Mouse (Mus musculus) layer of hippocampus, postnatal 14 days (tissue): ENCODE measurements at regions not wholly inside any gene's neighbourhood (a gene's known extent, or its start where the extent isn't known, plus 50 kb on each side); places are given as distances from the start of the nearest gene placed in this dataset.
"Not testable (repeated sequence)": the region's sequence is repeated elsewhere in the genome, so short reads cannot be mapped to it uniquely, and the experiment has no call there.

Experiments
- DNase-seq, 2 experiments: peaks; one replicate each; pipeline ENCODE4 v3.0.0; 2021 to 2022; ENCODE audit warnings: low spot score in 2 of 2, mixed read lengths in 1 of 2

GRCm38 (mm10) chr3:117265790-117266189 is 94.9 kb downstream of the Plppr4 start:
- no peak for DNase-seq

GRCm38 (mm10) chr3:117247833-117248232 is 112.8 kb downstream of the Plppr4 start:
- DNase-seq = no peak

- DNase-seq = peak in 1 of 2 experiments; percentile 21
These were observed 118.9 kb downstream of the Plppr4 start for GRCm38 (mm10) chr3:117241810-117242209.

- DNase-seq = no peak
These were observed 134.1 kb downstream of the Plppr4 start for GRCm38 (mm10) chr3:117226616-117227015.

DNA sequence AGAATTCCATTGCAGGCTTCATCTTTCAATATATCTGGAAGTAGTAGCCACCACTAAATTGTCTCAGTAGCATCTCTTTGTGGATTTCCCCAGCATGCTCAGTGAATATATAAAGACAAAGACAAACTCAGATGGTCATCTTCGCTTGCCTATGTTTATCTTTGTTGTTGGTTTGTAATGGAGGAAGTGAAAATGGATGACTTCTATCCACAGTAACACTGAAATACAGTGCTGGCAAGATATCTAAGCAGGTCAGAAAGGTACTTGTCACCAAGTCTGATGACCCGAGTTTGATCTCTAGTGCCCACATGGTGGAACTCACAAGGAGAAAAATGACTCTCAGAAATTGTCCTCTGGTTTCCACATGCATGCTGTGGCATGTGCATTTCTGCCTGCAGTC is 135.6 kb downstream of the Plppr4 start:
- no peak for DNase-seq

DNA sequence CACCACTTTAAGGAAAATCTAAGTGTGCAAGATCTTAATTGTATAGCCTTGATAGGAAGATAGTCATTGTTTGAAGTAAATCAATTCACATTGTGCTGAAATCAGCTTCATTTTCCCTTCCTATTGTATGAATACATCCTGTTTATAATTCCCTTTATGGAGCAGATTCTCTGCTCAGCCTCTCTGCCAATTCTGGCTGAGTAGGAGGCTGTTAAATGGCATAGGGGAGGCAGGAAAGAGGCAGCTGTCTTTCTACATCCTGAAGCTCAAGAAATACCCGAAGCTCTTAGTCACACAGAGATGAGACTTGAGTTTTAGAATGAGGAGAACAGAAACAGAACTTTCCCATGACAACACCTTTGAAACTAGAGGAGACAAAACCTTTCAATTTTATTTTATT is 142.7 kb downstream of the Plppr4 start:
- peak in 1 of 2 experiments; percentile 62 for DNase-seq

DNA sequence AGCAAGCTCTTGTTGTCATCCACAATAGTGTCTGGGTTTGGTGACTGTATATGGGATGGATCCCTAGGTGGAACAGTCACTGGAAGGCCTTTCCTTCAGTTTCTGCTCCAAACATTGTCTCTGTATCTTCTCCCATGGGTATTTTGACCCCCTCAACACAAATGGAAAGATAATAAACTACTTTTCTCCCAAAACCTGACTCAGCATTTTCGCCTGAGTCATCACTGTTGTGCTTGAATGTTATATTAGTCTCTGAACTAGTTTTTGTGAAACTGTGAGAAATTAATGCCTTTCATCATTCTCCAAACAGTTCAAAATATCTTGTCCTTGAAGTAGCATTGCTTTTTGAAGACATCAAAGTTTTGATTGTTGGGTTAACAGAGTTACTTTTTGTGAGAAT is 168.8 kb downstream of the Plppr4 start:
- no peak for DNase-seq

DNA sequence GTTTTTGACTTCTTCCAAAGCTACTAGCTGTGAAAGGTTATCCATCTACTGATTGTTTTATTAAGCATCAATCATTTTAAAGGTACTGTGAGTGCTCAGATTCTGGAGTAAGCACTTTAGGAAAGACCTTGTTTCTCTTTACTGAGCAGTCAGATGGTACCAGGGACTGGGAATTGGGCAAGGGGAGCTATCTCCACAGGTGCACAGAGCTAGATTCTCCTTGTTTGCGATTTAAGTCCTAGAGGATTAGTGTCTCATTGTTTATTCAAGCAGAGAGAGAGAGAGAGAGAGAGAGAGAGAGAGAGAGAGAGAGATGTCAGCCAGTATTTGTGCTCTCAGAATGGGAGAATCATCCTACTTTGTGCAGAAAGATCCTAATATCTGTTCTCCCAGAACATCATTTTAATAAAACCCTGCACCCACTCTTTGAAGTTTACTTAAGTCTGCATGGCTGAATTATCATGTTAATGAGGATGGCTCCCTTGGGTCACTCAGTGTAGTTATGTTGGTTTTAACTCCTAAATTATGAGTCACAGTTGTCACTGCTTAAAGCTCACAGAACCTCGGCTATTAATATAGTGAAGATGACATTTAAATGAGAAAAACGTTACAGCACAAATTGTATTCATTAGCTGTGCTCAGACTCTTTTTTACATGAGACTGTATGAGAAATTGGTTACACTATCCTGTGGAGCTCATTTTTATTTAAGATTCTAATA is 171.7 kb downstream of the Plppr4 start:
- no peak for DNase-seq

GRCm38 (mm10) chr3:117183654-117184184 is 177.0 kb downstream of the Plppr4 start:
- peak in 1 of 2 experiments; percentile 54 for DNase-seq

DNA sequence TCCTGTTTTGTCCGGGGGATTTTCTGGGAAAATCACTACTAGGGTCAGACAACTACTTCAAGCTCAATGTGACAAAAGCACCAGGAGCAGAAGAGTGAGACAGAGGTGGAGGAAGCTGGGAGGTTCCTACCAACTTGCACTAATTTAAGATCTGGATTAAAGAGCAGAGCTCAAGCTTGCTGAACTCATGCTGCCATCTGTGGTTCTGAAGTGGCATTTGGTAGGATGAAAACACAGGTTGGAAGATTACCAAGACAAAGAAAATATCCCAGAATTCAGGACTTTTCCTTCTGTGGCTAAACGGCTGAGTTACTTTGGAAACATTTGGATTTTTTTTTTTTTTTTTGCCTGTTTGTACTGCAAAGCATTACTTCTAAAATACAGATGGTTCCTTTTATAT is 190.9 kb downstream of the Plppr4 start:
- peak in 1 of 2 experiments; percentile 72 for DNase-seq

GRCm38 (mm10) chr3:117163046-117163445 is 194.3 kb upstream of the Palmd start:
- no peak for DNase-seq

- DNase-seq = not testable (repeated sequence)
These were observed 191.9 kb upstream of the Palmd start for GRCm38 (mm10) chr3:117160689-117161088.

DNA sequence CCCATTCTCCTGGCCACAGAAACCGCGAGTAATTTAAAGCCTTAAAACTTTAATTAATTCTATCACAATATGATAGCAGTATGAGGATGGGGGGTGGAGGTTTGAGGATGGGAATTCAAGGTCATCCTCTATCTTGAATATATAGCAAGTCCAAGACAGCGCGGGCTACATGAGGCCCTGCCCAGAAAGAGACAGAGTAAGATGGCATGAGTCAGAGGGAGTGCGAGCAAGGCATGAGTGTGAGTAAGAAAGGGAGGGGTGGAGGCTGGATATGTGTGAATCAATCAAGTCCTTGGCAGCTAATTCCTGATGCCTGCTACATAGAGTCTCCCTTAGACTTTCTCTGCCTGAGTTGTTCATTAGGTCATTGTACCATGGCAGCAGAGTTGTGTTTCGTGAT is 186.5 kb upstream of the Palmd start:
- DNase-seq = no peak

GRCm38 (mm10) chr3:117153011-117153473 is 184.3 kb upstream of the Palmd start:
- DNase-seq = peak in 1 of 2 experiments; percentile 72

DNA sequence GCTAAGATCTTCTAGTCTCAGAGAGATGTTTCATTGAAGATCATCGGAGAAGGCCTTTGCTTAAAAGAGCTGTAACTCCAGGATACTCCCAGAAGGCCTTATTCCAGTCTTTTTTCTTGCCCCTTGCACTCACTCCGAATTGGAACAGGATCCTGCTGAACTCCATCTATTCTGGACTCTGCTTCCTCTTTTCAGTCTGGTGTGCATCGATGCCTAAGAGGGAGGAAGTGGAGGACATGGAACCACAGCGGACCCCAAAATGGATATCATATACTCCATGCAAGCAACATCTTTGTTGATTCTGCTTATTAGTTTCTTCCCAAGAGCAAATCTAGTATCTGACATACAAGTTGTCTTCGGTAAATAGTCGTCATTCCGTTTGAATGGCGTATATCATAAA is 183.6 kb upstream of the Palmd start:
- DNase-seq = no peak

GRCm38 (mm10) chr3:117147414-117147813 is 178.6 kb upstream of the Palmd start:
- no peak for DNase-seq

DNA sequence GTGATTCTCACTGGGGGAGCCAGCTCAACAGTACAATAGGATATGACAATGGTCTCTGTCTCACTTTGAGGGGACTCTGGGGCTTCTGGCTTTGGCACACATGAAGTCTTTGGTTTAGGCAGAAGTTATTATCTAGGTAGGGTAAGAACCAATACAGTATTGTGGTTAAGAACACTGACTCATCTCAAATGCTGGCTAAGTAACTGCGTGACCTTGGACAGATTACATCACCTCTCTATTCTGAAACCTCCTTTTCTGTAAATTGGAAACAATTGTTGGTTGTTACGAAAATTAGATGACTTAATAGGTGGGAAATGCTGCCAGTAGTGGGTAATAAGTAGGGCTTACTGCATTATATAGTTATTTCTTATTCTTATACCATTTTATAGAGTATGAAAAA is 171.0 kb upstream of the Palmd start:
- DNase-seq = no peak

DNA sequence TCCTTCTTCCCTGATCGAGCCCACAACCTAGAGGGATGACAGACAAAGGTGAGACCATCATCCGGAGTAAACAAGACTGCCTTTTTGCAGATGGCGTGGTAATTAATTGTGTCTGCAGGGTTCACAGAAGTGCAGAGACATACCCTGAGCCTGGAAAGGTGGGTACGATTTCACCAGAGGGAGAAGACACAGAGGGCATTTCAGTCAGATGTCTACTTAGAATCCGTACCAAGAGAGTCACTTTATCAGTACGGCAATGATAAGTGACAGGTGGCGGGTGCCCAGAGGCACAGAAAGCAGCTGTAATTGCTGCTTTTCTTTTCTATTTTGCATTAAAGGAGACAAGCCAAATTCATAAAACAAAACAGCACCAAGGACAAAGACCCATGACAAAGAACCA is 169.9 kb upstream of the Palmd start:
- no peak for DNase-seq

DNA sequence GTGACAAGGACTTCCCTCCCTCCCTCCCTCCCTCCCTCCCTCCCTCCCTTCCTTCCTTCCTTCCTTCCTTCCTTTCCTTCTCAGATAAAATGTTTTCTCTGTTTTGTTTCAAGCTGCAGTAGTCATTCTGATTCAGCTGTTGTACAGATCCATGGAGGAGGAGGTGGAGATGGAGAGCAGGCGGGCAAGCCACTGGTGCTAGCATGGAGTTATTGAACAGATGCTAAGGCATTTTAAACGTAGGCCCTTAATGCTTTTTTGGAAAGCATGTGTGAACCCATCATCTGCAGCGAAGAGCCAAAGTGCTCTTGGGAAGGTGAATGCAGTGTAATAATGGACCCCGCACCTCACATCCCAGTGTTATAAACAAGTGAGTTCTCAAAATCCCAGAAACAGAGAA is 164.1 kb upstream of the Palmd start:
- peak in 1 of 2 experiments; percentile 8 for DNase-seq

DNA sequence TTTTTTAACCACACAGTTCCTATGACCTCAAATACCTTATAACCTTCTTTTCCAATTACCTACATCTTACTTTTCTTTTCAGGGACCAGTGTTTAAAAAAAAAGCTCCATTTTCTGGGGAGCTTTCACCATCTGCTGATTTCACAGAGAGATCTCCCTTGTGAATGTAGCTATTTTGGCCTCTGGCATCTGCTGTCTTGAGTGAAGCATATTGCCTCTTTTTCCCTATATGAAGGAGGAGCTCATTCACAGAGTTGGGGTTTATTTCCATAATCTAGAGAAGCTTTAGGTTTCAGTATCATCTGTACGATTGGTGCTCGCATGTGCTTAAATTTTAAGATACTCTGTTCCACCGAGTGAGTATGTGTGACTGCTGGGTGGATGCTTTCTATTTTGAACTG is 153.4 kb upstream of the Palmd start:
- DNase-seq = no peak

- DNase-seq = peak; percentile 63 to 85
These were observed 151.6 kb upstream of the Palmd start for GRCm38 (mm10) chr3:117120086-117121055.

DNA sequence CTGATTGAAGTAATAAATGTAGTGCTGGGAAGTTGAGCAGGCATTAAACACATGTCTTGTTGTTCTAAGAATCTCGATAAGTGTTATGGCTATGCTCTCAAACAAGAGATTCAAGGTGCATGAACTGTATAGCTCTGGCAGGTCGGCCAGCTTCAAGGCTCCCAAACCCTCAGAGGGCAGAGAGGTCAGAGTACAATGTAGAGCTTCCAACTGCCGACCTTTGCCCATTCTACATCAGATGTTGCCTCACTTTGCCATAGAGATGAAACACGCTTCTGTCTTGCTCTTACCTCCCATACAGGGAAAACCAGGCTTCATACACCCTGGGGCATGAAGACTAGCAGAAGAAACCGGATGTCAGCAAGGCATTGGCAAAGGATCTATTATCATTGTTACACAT is 150.8 kb upstream of the Palmd start:
- DNase-seq = no peak
